Mouse (Mus musculus) bone marrow macrophage, adult 2 months (primary cell): ENCODE data around the gene Hist1h2bq.

Experiments used
- CTCF ChIP-seq: IDR thresholded peaks from 2 replicates; pipeline ENCODE4 v1.5.1; 2012; ENCODE audit warnings: low read depth, mild to moderate bottlenecking, low read length, moderate library complexity
- POLR2A ChIP-seq: IDR thresholded peaks from 2 replicates; pipeline ENCODE4 v1.6.1; 2012; ENCODE audit warnings: mild to moderate bottlenecking, low read depth, low read length, borderline replicate concordance

- no peak for TF ChIP-seq POLR2A
- no peak for TF ChIP-seq CTCF
These were observed 20.1 kb downstream of the Hist1h2bq start for GRCm38 (mm10) chr13:21789925-21790324.
